Mouse (Mus musculus) embryonic stem cell, embryonic (primary cell): ENCODE measurements around the gene Krtcap2.

Source experiments
- CTCF ChIA-PET, 4 experiments: fragments of 300-600 bp in 2 of 4; fragments of 350-600 bp in 2 of 4; sonication (Branson Sonifier 250); formaldehyde crosslinking; loops; one replicate each; lab custom pipeline; 2022; ENCODE audit warnings: inconsistent platforms in 2 of 4; lab: Charles Lee
- POLR2A ChIA-PET, 4 experiments: fragments of 300-600 bp in 2 of 4; fragments of 350-600 bp in 2 of 4; sonication (Branson Sonifier 250); formaldehyde crosslinking; loops; one replicate each; lab custom pipeline; 2022; ENCODE audit warnings: antibody characterized with exemption in 4 of 4, inconsistent platforms in 1 of 4; lab: Charles Lee

Krtcap2 gene

DNA sequence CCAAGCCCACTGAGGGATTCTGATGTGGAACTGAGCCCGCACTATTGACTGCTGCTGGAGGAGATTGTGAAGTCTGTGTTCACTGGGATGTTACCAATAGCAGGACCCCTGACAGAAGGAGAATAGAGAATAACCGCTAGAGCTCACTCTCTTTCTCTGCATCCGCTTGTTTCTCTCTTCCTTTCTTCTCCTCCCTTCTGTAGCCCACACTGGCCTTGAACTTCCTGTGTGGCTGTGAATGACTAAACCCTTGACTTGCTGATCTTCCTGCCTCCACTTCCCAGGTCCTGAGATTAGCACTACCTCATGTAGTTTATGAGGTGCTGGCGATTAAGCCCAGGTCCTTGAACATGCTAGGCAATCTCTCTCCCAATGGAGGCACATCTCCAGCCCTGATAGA is 1.7 kb downstream of the Krtcap2 start:
- POLR2A ChIA-PET, result interaction anchor here in 2 of 4 experiments (0.6 to 2.8 kb wide), 5 partner anchors 16 to 51 kb away, joined by 3 to 11 read pairs (median 3); partner anchors contain the start of gene Mtx1 (in 1 of the 2)
- CTCF ChIA-PET, result interaction anchor here in 2 of 4 experiments (0.6 to 1.4 kb wide), 4 partner anchors 13 to 189 kb away, joined by 3 read pairs; partner anchors contain the start of gene Pbxip1 (in 1 of the 2)

DNA sequence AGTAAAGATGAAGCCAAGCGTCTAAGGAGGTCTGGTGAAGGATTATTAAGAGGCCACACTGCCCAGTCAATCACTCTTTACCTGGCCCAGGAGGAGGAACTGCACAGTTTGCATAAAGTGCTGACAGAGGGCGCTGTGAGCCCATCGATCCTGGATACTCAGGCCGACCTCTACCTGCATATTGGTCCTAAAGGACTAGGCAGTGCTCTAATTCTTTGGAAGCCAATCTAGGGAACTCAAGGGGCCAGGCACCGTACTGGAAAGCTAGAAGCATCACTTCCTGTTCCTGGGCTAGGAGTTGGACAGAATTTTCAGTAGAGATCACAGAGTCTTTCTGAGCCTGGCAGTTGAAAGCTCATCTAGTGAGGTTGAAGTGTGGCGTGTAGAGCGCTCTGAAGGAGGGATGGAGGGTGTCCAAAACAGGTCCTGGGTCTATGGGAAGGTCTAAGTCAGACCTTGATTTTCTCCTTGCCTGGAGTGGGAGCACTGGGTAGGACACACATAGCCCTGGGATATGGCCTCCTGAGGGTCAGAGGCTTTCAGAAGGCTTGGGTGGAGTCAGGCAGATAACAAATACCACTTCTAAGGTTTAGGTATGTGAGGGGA is 4.8 kb downstream of the Krtcap2 start:
- POLR2A ChIA-PET, result interaction anchor here in 3 of 4 experiments (0.6 to 1.8 kb wide), 6 partner anchors 14 to 72 kb away, joined by 3 to 6 read pairs (median 3); partner anchors contain the start of genes Efna1 (in 1 of the 3) and Efna3 (in 1 of the 3)

DNA sequence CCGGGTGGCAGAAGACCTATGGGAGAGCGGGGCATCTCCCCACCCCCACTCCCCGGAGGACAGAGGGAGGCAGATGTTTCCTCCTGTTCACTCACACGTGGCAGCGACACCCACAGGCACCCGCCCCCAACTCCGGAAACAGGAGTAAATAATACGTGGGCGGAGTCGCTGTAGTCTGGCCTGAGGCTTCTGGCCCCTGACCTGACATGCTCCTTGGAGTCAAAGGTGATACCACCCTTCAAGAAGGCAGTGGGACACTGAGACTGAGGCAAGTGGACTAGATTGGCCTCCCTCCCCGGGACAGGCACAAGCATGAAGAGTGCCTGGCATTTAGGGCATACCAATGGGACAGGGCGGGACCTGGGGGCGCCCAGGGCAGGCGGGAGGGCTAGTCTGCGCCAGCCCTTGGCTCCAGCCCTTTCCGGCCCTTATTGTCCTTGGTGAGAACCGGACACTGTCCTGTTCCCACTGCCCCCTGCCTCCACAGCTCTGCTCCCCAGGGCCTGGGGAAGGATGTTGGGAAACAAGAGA is 5.7 kb downstream of the Krtcap2 start:
- POLR2A ChIA-PET, result interaction anchor here in 3 of 4 experiments (1.5 to 1.9 kb wide), 4 partner anchors 18 to 36 kb away, joined by 3 to 6 read pairs (median 4); partner anchors contain the start of gene Efna1 (in 1 of the 3)
- CTCF ChIA-PET, result interaction anchor here in 3 of 4 experiments (0.9 to 3.0 kb wide), 12 partner anchors 8 to 156 kb away, joined by 3 to 12 read pairs (median 4); partner anchors contain the start of gene Efna1 (in 2 of the 3)

More for the DNA sequence above, 4.8 kb downstream of the Krtcap2 start:
- CTCF ChIA-PET, result interaction anchor here (0.6 to 3.0 kb wide), 28 partner anchors 8 to 801 kb away, joined by 3 to 12 read pairs (median 4); partner anchors contain the start of genes Dpm3 (in 2 of the 4), Efna1 (in 2 of the 4), Adam15 (in 1 of the 4) and Slc50a1 (in 1 of the 4)

DNA sequence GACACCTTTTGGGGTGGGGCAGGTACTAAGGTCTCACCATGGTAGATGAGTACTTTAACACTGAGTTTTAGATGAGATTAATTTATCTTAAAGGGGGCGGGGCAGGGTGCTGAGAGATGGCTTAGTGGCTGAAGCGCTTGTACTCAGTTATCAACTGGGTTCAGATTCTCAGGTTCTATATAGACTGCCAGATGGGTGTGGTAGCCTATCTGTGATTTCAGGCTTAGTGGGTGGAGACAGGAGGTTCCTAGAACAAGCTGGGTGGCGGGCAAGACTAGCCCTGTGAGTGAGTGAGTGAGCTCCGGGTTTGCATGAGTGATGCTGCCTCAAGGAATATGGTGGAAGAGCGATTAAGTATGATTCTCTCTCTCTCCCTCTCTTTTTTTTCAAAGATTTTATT is 9.2 kb downstream of the Krtcap2 start:
- POLR2A ChIA-PET, result interaction anchor here in 2 of 4 experiments (0.6 to 2.6 kb wide), 5 partner anchors 9 to 93 kb away, joined by 3 to 9 read pairs (median 5); partner anchors contain the start of genes Krtcap2 (in 1 of the 2) and Trim46 (in 1 of the 2)
- CTCF ChIA-PET, result interaction anchor here in 3 of 4 experiments (0.5 to 1.6 kb wide), 11 partner anchors 11 to 322 kb away, joined by 3 to 10 read pairs (median 3); partner anchors contain the start of gene Slc50a1 (in 1 of the 3)

DNA sequence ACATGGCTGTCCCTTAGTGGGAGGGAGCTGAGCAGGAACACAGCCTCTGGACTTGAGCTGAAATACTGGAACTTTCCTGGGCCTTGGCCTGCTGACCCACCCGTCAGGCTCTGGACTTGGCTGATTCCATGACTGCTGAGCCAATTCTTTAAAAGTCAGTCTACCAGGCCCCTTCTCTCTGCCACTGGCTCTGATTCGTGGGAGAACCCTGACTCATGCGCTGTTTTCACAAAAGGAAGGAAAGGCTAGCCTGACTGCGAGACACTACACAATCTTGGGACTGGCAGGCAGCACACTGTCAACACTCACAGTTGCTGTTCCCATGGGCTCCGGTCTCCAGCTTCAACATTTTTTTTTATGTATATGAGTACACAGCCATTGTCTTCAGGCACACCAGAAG is 10.4 kb downstream of the Krtcap2 start:
- CTCF ChIA-PET, result interaction anchor here in 2 of 4 experiments (0.6 to 2.4 kb wide), 7 partner anchors 10 to 571 kb away, joined by 3 to 10 read pairs (median 4); partner anchors contain the start of genes Krtcap2 (in 2 of the 2), Trim46 (in 2 of the 2) and Khdc4 (in 1 of the 2)
- POLR2A ChIA-PET, result interaction anchor here in 2 of 4 experiments (1.3 to 2.6 kb wide), 5 partner anchors 9 to 61 kb away, joined by 3 to 9 read pairs (median 4); partner anchors contain the start of genes Krtcap2 (in 1 of the 2) and Trim46 (in 1 of the 2)

DNA sequence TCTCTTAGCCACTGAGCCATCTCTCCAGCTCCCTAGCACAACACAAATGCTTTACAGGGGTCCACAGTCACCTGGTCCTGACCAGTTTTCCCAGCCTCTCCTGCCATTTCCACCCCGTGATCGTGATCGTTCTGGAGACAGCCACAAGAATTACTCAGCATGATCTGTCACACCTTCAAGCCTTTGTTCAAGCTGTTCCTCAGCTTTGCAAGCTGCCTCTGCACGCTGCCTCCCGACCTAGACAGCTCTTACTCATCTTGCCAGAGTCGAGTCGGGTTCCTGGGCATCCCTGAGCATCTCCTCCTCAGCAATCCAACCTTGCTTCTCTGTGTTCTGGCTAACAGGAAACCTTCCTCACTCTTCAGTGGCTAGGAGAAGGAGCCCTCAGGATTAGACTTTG is 13.3 kb downstream of the Krtcap2 start, which contains the start of gene Dpm3:
Dpm3 (plus strand) TSS at position 283 of the 400 bp plus-strand sequence.
- ChIA-PET POLR2A (interaction anchor here in 2 of 4 experiments (0.9 to 1.0 kb wide), 3 partner anchors 10 to 33 kb away, joined by 3 to 4 read pairs (median 3); no protein-coding TSS in a partner anchor), CTCF (interaction anchor here in 3 of 4 experiments (0.6 to 2.5 kb wide), 8 partner anchors 8 to 464 kb away, joined by 3 to 9 read pairs (median 4); partner anchors contain the start of genes Krtcap2 (in 1 of the 3), Slc50a1 (in 1 of the 3) and Trim46 (in 1 of the 3))

DNA sequence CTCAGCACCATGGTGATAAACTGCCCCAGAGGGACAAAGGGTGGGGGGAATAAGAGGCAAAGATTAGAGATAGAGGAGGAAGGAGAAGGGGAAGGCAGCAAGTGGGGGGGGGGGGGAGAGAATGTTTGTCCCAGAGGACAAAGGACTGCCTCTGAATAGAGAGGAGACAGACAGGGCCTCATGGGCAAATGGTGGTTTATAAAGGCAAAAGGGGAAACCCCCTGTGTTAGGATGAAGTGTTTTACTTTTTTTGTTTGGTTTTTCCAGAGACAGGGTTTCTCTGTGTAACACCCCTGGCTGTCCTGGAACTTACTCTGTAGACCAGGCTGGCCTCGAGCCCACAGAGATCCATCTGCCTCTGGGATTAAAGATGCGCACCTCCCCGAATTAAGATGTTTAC is 14.4 kb downstream of the Krtcap2 start:
- ChIA-PET CTCF (interaction anchor here in 1 of 4 experiments (0.7 kb wide), 1 partner anchor 47 kb away, joined by 3 read pairs; no protein-coding TSS in a partner anchor), POLR2A (interaction anchor here in 1 of 4 experiments (1.0 kb wide), 1 partner anchor 34 kb away, joined by 3 read pairs; no protein-coding TSS in a partner anchor)

DNA sequence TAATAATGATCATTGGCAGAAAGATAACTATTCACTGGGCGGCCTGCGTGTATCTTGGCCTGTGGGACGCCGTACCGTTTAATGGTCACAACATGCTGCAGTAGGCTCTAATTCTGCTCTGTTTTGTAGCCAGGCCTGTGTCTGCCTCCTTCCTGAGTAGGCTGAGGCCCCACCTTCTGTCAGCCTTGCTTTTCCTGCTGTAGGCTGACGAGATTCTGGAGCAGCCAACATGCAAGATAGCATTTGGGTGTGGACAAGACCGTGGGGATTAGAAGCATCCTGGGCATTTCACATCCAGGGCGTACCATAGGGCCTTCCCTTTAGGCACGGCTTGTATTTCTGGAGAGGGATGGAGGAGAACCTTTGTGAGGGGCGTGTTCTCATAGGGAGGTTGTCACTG is 16.7 kb downstream of the Krtcap2 start:
- ChIA-PET POLR2A (interaction anchor here in 1 of 4 experiments (1.2 kb wide), 1 partner anchor 33 kb away, joined by 3 read pairs; no protein-coding TSS in a partner anchor), CTCF (interaction anchor here in 3 of 4 experiments (0.7 to 1.8 kb wide), 4 partner anchors 18 to 571 kb away, joined by 4 to 6 read pairs (median 4); no protein-coding TSS in a partner anchor)

DNA sequence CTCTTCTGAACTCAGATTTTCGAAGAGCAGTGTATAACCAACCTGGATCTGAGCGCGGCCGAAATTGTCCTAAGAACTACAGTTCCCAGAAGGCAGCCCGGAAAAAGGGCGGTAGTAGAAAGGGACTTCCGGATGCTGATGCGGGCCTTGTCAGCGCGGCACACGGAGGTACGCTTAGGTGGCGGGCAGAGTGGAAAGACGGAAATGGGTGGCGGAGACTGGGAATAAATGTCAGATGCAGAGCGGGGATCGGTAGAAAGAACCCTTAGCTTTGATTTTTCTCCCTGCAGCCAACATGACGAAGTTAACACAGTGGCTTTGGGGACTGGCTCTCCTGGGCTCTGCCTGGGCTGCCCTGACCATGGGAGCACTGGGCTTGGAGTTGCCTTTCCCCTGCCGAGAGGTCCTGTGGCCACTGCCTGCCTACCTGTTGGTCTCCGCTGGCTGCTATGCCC is 20.7 kb downstream of the Krtcap2 start:
- POLR2A ChIA-PET, result interaction anchor here in 2 of 4 experiments (0.6 to 6.2 kb wide), 8 partner anchors 10 to 651 kb away, joined by 3 to 35 read pairs (median 4); partner anchors contain the start of genes Efna1 (in 2 of the 2), Krtcap2 (in 1 of the 2) and Trim46 (in 1 of the 2)
- CTCF ChIA-PET, result interaction anchor here in 2 of 4 experiments (0.6 to 1.4 kb wide), 4 partner anchors 15 to 190 kb away, joined by 3 to 4 read pairs (median 3); partner anchors contain the start of genes Adam15 (in 1 of the 2) and Efna1 (in 1 of the 2)

DNA sequence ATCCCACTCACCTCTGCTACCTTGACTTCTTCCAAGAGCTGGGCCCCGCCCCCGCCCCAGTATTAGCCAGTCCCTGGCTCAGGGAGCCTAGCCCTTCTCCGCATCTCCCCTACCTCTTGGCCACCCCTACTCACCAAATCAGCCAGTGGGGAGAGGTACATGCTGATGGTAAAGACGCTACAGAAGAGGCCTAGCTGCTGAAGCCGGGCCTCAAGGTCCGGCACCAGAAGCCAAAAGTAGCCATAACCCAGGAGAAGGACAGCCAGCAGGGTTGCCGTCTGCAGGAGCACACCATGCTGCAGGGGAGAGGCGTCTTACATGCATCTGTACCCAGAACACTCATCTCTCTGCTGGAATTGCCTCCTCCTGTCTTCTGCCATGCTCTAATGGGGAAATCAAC is 23.1 kb downstream of the Krtcap2 start:
- ChIA-PET POLR2A (interaction anchor here in 3 of 4 experiments (0.6 to 6.2 kb wide), 8 partner anchors 11 to 247 kb away, joined by 3 to 35 read pairs (median 4); partner anchors contain the start of genes Efna1 (in 2 of the 3), Mtx1 (in 1 of the 3) and Pbxip1 (in 1 of the 3)), CTCF (interaction anchor here in 3 of 4 experiments (0.5 to 4.0 kb wide), 8 partner anchors 13 to 1020 kb away, joined by 3 to 25 read pairs (median 3); no protein-coding TSS in a partner anchor)

DNA sequence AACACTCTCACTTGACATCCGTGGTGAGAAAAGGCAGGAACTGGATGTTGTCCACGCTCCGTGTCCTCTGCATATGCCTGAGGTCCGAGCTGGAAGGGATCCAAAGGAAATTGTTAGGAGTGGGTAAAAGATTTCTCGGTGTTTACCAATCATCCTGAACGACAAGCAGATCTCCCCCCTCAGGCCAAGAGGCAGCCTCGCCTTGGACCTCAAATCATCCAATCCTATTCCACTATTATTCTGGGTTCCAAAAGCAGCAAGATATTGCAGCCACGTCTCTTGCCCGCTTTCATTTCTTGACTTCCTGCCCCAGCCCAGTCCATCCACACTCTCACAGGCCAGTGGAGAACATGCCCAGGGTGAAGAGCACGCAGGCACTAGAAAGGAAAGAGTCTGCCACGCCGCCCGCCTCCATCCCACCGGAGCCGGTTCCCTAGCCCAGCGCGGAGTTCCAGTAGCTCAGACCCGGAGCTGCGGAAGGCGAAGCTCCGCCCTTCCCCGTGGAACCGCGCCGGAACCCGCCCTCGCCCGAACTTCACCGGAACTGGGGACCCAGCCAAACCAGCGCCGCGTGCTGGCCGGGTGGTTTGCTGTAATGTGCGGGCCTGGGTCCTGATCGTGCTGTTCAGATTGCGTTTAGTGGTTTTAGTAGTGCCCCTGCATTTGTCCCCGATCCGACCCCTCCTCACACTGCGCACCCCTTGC is 24.4 kb downstream of the Krtcap2 start, which contains the start of gene Slc50a1:
Slc50a1 (minus strand) TSS at position 520 of the 705 bp plus-strand sequence.
- CTCF ChIA-PET, result interaction anchor here in 3 of 4 experiments (0.5 to 4.0 kb wide), 8 partner anchors 11 to 267 kb away, joined by 3 to 25 read pairs (median 3); partner anchors contain the start of genes Dpm3 (in 1 of the 3) and Efna1 (in 1 of the 3)
- POLR2A ChIA-PET, result interaction anchor here in 3 of 4 experiments (0.5 to 6.2 kb wide), 16 partner anchors 9 to 180 kb away, joined by 3 to 35 read pairs (median 4); partner anchors contain the start of genes Efna1 (in 2 of the 3), Clk2 (in 1 of the 3), Mtx1 (in 1 of the 3) and Scamp3 (in 1 of the 3)

DNA sequence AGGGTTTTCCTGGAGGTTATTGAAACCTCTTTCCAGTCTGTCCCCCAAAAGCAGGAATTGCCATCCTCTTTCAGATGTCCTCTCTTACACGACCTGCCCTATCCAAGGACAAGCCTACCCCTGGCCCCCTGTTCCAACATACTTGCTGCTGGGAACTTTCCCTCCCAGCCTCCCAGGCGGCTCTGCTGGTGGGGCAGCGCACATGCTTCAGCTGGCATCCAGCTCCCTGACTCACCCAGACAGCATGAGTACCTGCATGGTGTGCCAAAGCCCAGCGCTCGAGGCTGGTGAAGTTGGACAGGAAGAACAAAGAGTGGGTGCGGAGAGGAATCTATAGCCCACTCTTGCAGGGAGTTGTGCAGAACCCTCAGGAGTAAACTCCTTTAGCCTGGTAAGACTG is 25.1 kb downstream of the Krtcap2 start:
- CTCF ChIA-PET, result interaction anchor here (0.6 to 4.0 kb wide), 8 partner anchors 10 to 267 kb away, joined by 3 to 25 read pairs (median 4); partner anchors contain the start of genes Dpm3 (in 1 of the 4), Efna1 (in 1 of the 4) and Fdps (in 1 of the 4)
- POLR2A ChIA-PET, result interaction anchor here in 2 of 4 experiments (0.9 to 6.2 kb wide), 13 partner anchors 8 to 181 kb away, joined by 3 to 35 read pairs (median 4); partner anchors contain the start of genes Efna1 (in 2 of the 2), Clk2 (in 1 of the 2) and Scamp3 (in 1 of the 2)

DNA sequence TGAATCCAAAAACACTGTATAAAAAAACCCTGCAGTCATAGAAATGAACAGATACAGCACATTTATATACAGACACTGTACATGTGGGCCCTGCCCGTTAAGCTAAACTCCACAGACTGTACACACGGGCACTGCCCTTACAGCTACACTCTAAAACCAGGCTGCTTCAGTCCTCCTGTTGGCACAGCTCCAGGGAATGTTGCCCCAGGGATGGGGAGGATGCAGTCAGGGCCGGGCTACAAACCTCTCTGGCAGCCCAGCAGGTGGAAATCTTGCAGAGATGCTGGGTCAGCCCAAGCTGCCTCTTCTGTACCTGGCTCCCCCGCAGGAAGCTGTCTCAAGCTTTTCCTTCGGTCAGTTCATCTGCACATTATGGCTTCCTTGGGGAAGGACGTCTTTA is 26.0 kb downstream of the Krtcap2 start:
- POLR2A ChIA-PET, result interaction anchor here in 2 of 4 experiments (0.8 to 6.2 kb wide), 2 partner anchors 8 to 28 kb away, joined by 3 to 35 read pairs; partner anchors contain the start of gene Efna1 (in 1 of the 2)

DNA sequence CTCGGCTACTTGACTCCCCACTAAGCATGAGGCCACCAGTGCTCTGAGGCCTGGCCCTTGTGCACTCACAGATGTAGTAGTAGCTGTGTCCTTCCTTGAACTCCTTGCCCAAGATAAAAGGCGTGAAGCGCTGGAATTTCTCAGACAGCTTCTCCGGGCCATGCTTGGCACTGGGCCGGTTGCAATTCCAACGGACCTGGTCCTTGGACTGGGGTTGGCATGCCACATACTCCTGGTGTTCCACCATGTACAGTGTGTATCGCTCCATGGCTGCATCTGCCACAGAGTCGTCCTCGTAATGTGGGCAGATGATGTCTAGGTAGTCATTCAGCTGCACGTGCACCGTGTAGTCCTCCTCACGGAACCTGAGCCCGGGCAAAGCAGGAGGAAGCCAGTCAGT is 30.3 kb downstream of the Krtcap2 start:
- POLR2A ChIA-PET, result no interaction called here

More for the DNA sequence above, 26.0 kb downstream of the Krtcap2 start:
- CTCF ChIA-PET, result interaction anchor here (0.5 to 4.0 kb wide), 9 partner anchors 9 to 106 kb away, joined by 3 to 25 read pairs (median 4); partner anchors contain the start of gene Efna1 (in 1 of the 4)

DNA sequence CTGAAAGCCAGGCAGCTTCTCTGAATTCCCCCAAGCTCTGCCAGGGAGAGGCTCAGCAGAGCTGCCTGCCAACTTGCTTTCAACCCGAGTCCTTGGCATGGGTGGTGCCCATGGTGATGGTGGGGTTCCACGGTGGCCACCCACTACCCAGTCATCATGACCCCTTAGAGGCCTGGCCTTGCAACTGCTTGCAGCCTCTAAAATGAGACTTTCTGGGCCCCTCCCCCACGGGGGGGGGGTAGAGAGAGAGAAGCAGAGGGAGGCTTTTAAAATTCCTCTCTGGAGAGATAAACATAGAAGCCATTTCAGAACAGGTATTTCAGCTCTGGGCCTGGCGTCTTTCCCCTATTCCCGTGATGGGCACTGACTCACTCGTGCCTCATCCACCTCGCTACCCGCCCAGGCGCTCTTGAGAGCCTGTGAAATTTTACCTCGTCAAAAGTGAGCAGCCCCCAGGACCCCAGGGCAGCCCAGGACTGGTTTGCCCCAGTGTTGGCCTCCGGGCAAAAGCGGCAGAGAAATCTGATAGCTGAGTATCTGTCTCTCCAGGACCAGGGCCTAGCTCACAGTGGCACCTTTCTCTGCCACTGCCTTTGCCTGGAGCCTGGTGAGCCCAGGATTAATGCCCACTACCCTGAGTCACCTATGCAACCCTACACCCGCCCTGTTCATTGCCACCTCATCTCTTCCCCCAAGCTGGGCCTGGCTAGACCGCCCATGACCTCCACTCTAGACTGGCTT is 31.7 kb downstream of the Krtcap2 start:
- POLR2A ChIA-PET, result interaction anchor here in 3 of 4 experiments (0.6 to 1.3 kb wide), 7 partner anchors 9 to 184 kb away, joined by 3 to 6 read pairs (median 3); partner anchors contain the start of gene Rusc1 (in 1 of the 3)
- CTCF ChIA-PET, result interaction anchor here in 3 of 4 experiments (0.6 to 1.2 kb wide), 6 partner anchors 26 to 129 kb away, joined by 3 read pairs; no protein-coding TSS in a partner anchor

More for the DNA sequence above, 30.3 kb downstream of the Krtcap2 start:
- CTCF ChIA-PET, result interaction anchor here in 1 of 4 experiments (0.6 kb wide), 1 partner anchor 11 kb away, joined by 3 read pairs; no protein-coding TSS in a partner anchor
